Comparison of ENCODE assay signal across 14 mouse cellular contexts in the genomic region with DNA sequence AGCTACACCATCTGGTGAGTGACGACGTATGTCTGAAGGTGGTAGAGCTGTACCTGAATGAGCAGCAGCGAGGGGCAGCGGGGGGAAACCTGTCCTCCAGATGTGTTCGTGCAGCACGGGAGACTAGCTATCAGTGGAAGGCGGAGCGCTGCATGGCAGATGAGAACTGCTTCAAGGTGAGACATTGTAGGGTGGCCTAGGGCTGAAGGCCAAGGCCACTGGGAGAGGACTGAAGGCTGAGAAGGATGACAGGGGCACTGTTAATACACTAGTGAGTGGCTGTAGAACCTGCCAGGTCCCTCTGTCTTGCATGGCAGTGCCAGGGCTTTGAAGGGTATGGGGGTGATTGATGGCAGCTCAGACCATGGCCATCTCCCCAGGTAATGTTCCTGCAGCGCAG. TPM values are rescaled to one million over a fixed set of nuclear protein-coding genes. Genes with fewer than 3 reads are reported as not detected.
DNase-seq lines count a peak whose midpoint lies in the region; ATAC-seq lines count a peak whose summit lies in the region.
"Had no signal": no experiment of that assay in that cellular context is flagged by ENCODE, and none has a peak within 500 bp of the region (broad histone marks: within the 10 kb centered on the region; RNA-seq: fewer than 3 reads in every experiment).

No protein-coding gene starts in this region.

- ATAC-seq in intestine, embryonic 14.5 days (replicated peaks; ENCODE audit: low FRiP score, low TSS enrichment, low read depth) = no peak
- ATAC-seq in intestine, embryonic 15.5 days = no peak
- no peak for ATAC-seq in midbrain, embryonic 14.5 days (ENCODE audit: low FRiP score, low TSS enrichment)
- ATAC-seq: midbrain, embryonic 15.5 days had no signal

- H3K27me3 ChIP-seq in intestine, embryonic 14.5 days (replicated peaks; ENCODE audit: control insufficient read depth, insufficient read depth, low read length) = no peaks in the 10 kb centered on the region
- no peaks in the 10 kb centered on the region for H3K27me3 ChIP-seq in intestine, embryonic 15.5 days (replicated peaks)
- no peaks in the 10 kb centered on the region for H3K27me3 ChIP-seq in midbrain, embryonic 10.5 days (ENCODE audit: low read depth, poor library complexity, severe bottlenecking)
- no peaks in the 10 kb centered on the region for H3K27me3 ChIP-seq in midbrain, embryonic 14.5 days (ENCODE audit: control insufficient read depth, insufficient read depth, low read length)
- H3K27me3 ChIP-seq in limb, embryonic 10.5 days (ENCODE audit: low read depth, poor library complexity, severe bottlenecking) = no peaks in the 10 kb centered on the region
- H3K27me3 ChIP-seq: midbrain, embryonic 15.5 days; neural tube, embryonic 13.5 days had no signal

- peaks cover 94% of the 10 kb centered on the region for H3K36me3 ChIP-seq in intestine, embryonic 14.5 days (ENCODE audit: control insufficient read depth, insufficient read depth, low read length)
- peaks cover 79% of the 10 kb centered on the region for H3K36me3 ChIP-seq in intestine, embryonic 15.5 days
- H3K36me3 ChIP-seq in midbrain, embryonic 10.5 days = peaks cover 97% of the 10 kb centered on the region
- H3K36me3 ChIP-seq in midbrain, embryonic 14.5 days (ENCODE audit: control insufficient read depth, insufficient read depth, low read length) = peaks cover 96% of the 10 kb centered on the region
- peaks cover 98% of the 10 kb centered on the region for H3K36me3 ChIP-seq in limb, embryonic 10.5 days

- peak; percentile 1 for DNase-seq in cerebellum, adult 9-11 months
- no peak for DNase-seq in cerebellum, adult 18-20 months
- peak; percentile 33 for DNase-seq in intestine, embryonic 14.5 days (ENCODE audit: low spot score)
- peak; percentile 6 for DNase-seq in midbrain, embryonic 10.5 days (ENCODE audit: low spot score)
- no peak for DNase-seq in midbrain, embryonic 14.5 days
- peak; percentile 19 for DNase-seq in limb, embryonic 10.5 days (ENCODE audit: low spot score)
- no peak for DNase-seq in B cell, adult 2 months
- DNase-seq: gastrocnemius, adult 2 months; kidney, adult 18-20 months; lung, postnatal 10 days had no signal

- no peak overlapping the region for H3K9ac ChIP-seq in intestine, embryonic 14.5 days (ENCODE audit: low read length)
- H3K9ac ChIP-seq in intestine, embryonic 15.5 days = no peak overlapping the region
- H3K9ac ChIP-seq in midbrain, embryonic 14.5 days (replicated peaks; ENCODE audit: low read length) = no peak overlapping the region
- H3K9ac ChIP-seq: midbrain, embryonic 15.5 days; neural tube, embryonic 13.5 days had no signal

- no peak overlapping the region for H3K27ac ChIP-seq in intestine, embryonic 14.5 days (ENCODE audit: low read depth)
- H3K27ac ChIP-seq in intestine, embryonic 15.5 days = no peak overlapping the region
- H3K27ac ChIP-seq in midbrain, embryonic 10.5 days (replicated peaks) = no peak overlapping the region
- H3K27ac ChIP-seq in midbrain, embryonic 14.5 days (replicated peaks; ENCODE audit: low read depth, low read length) = no peak overlapping the region
- H3K27ac ChIP-seq in limb, embryonic 10.5 days = no peak overlapping the region
- H3K27ac ChIP-seq: gastrocnemius, adult 2 months; layer of hippocampus, adult 2 months; midbrain, embryonic 15.5 days; neural tube, embryonic 13.5 days had no signal

- no peaks in the 10 kb centered on the region for H3K4me1 ChIP-seq in intestine, embryonic 14.5 days (replicated peaks; ENCODE audit: control insufficient read depth, insufficient read depth, low read length)
- H3K4me1 ChIP-seq in intestine, embryonic 15.5 days (replicated peaks) = no peaks in the 10 kb centered on the region
- no peaks in the 10 kb centered on the region for H3K4me1 ChIP-seq in midbrain, embryonic 10.5 days
- H3K4me1 ChIP-seq in midbrain, embryonic 14.5 days (ENCODE audit: control insufficient read depth, insufficient read depth, low read length) = no peaks in the 10 kb centered on the region
- H3K4me1 ChIP-seq in limb, embryonic 10.5 days = no peaks in the 10 kb centered on the region
- H3K4me1 ChIP-seq: midbrain, embryonic 15.5 days; neural tube, embryonic 13.5 days had no signal

- H3K4me3 ChIP-seq in intestine, embryonic 14.5 days (ENCODE audit: low read depth, low read length) = no peak overlapping the region
- no peak overlapping the region for H3K4me3 ChIP-seq in intestine, embryonic 15.5 days (replicated peaks)
- no peak overlapping the region for H3K4me3 ChIP-seq in midbrain, embryonic 10.5 days
- no peak overlapping the region for H3K4me3 ChIP-seq in midbrain, embryonic 14.5 days (replicated peaks; ENCODE audit: low read depth, low read length)
- no peak overlapping the region for H3K4me3 ChIP-seq in limb, embryonic 10.5 days
- H3K4me3 ChIP-seq: gastrocnemius, adult 2 months; layer of hippocampus, adult 2 months; midbrain, embryonic 15.5 days; neural tube, embryonic 13.5 days had no signal

- no peak overlapping the region for H3K4me2 ChIP-seq in intestine, embryonic 14.5 days (ENCODE audit: low read length)
- no peak overlapping the region for H3K4me2 ChIP-seq in intestine, embryonic 15.5 days (replicated peaks)
- no peak overlapping the region for H3K4me2 ChIP-seq in midbrain, embryonic 14.5 days (ENCODE audit: low read length)
- H3K4me2 ChIP-seq: midbrain, embryonic 15.5 days; neural tube, embryonic 13.5 days had no signal

- 94% methylated on average over 9 of the region's 9 CpGs for WGBS in intestine, embryonic 14.5 days
- WGBS in intestine, embryonic 15.5 days = 96% methylated on average over 9 of the region's 9 CpGs
- 93% methylated on average over 9 of the region's 9 CpGs for WGBS in midbrain, embryonic 10.5 days
- over 99% methylated on average over 9 of the region's 9 CpGs for WGBS in midbrain, embryonic 14.5 days
- WGBS in limb, embryonic 10.5 days = 94% methylated on average over 9 of the region's 9 CpGs

- no peaks in the 10 kb centered on the region for H3K9me3 ChIP-seq in intestine, embryonic 14.5 days (ENCODE audit: control insufficient read depth, low read length)
- H3K9me3 ChIP-seq in intestine, embryonic 15.5 days = no peaks in the 10 kb centered on the region
- H3K9me3 ChIP-seq in midbrain, embryonic 10.5 days (replicated peaks) = no peaks in the 10 kb centered on the region
- no peaks in the 10 kb centered on the region for H3K9me3 ChIP-seq in midbrain, embryonic 14.5 days (ENCODE audit: control insufficient read depth, low read length)
- no peaks in the 10 kb centered on the region for H3K9me3 ChIP-seq in limb, embryonic 10.5 days (replicated peaks)
- H3K9me3 ChIP-seq: midbrain, embryonic 15.5 days; neural tube, embryonic 13.5 days had no signal

RNA-seq across cellular contexts. Expression of gene F2rl3, which starts 8.5 kb away (rescaled TPM):
- polyA plus RNA-seq in intestine, embryonic 14.5 days (2014; fragmentation: Nextera tagmentation; extraction: Ambion mirVana) = 5.0 and 5.8 TPM in 2 replicates
- 3.5 TPM in 2 replicates for polyA plus RNA-seq in intestine, embryonic 15.5 days (2015; fragmentation: Nextera tagmentation; extraction: Ambion mirVana)
- polyA plus RNA-seq in midbrain, embryonic 10.5 days (2016; fragmentation: Nextera tagmentation; extraction: Ambion mirVana) = 1.2 and 2.4 TPM in 2 replicates
- 0.63 and 0.74 TPM in 2 replicates for polyA plus RNA-seq in midbrain, embryonic 14.5 days (2014; fragmentation: Nextera tagmentation; extraction: Ambion mirVana)
- polyA plus RNA-seq in limb, embryonic 10.5 days (2016; fragmentation: Nextera tagmentation; extraction: Ambion mirVana) = 2.2 and 2.5 TPM in 2 replicates

RNA-seq across cellular contexts. Expression of gene Sin3b, which starts 30.1 kb away (rescaled TPM):
- 175 and 191 TPM in 2 replicates for polyA plus RNA-seq in intestine, embryonic 14.5 days (2014; fragmentation: Nextera tagmentation; extraction: Ambion mirVana)
- 132 and 150 TPM in 2 replicates for polyA plus RNA-seq in intestine, embryonic 15.5 days (2015; fragmentation: Nextera tagmentation; extraction: Ambion mirVana)
- 151 and 164 TPM in 2 replicates for polyA plus RNA-seq in midbrain, embryonic 10.5 days (2016; fragmentation: Nextera tagmentation; extraction: Ambion mirVana)
- polyA plus RNA-seq in midbrain, embryonic 14.5 days (2014; fragmentation: Nextera tagmentation; extraction: Ambion mirVana) = 191 and 211 TPM in 2 replicates
- 145 and 153 TPM in 2 replicates for polyA plus RNA-seq in limb, embryonic 10.5 days (2016; fragmentation: Nextera tagmentation; extraction: Ambion mirVana)

Comparison
In these comparisons a context has a peak if more than half of its experiments do, and no peak if none do; other contexts are left out.
1. DNase-seq: peak in cerebellum, adult 9-11 months (single experiment), intestine, embryonic 14.5 days (single experiment), midbrain, embryonic 10.5 days (single experiment) and limb, embryonic 10.5 days (single experiment); none in cerebellum, adult 18-20 months (0 of 2), midbrain, embryonic 14.5 days (single experiment) and B cell, adult 2 months (0 of 2).